Mouse (Mus musculus) embryo, embryonic 11.5 days (tissue): Measurements from ENCODE around the gene 4430402I18Rik.
A peak's percentile ranks its signal among the peaks of the same experiment; 100 is the strongest.
"Not testable (repeated sequence)": the region's sequence is repeated elsewhere in the genome, so short reads cannot be mapped to it uniquely, and the experiment has no call there.

ENCODE experiments used
- DNase-seq: peaks from one replicate; pipeline ENCODE4 v3.0.0-alpha.2; 2012; ENCODE audit warnings: low read depth, low spot score

The 4430402I18Rik gene

GRCm38 (mm10) chr19:28967652-28968051 is at the start of gene 4430402I18Rik:
Gene 4430402I18Rik (minus strand): TSS chr19:28967800.
- no peak for DNase-seq

- no peak for DNase-seq
Observed at GRCm38 (mm10) chr19:29016786-29017185, 49.2 kb upstream of the 4430402I18Rik start.

- DNase-seq, result no peak
Observed at GRCm38 (mm10) chr19:29016204-29016765, 48.7 kb upstream of the 4430402I18Rik start.

- no peak for DNase-seq
Observed at GRCm38 (mm10) chr19:29015410-29016203, 48.0 kb upstream of the 4430402I18Rik start.

GRCm38 (mm10) chr19:29014466-29015055 is 47.0 kb upstream of the 4430402I18Rik start:
- no peak for DNase-seq

GRCm38 (mm10) chr19:29011355-29011990 is 43.9 kb upstream of the 4430402I18Rik start:
- no peak for DNase-seq

GRCm38 (mm10) chr19:29009046-29009445 is 41.4 kb upstream of the 4430402I18Rik start:
- no peak for DNase-seq

GRCm38 (mm10) chr19:29008069-29008706 is 40.6 kb upstream of the 4430402I18Rik start:
- no peak for DNase-seq

GRCm38 (mm10) chr19:29000321-29000720 is 32.7 kb upstream of the 4430402I18Rik start:
- not testable (repeated sequence) for DNase-seq

- DNase-seq, result no peak
Observed at GRCm38 (mm10) chr19:28997976-28998630, 30.5 kb upstream of the 4430402I18Rik start.

- DNase-seq, result no peak
Observed at GRCm38 (mm10) chr19:28995366-28995765, 27.8 kb upstream of the 4430402I18Rik start.

GRCm38 (mm10) chr19:28994870-28995269 is 27.3 kb upstream of the 4430402I18Rik start:
- DNase-seq, result no peak

- DNase-seq, result no peak
Observed at GRCm38 (mm10) chr19:28991391-28991790, 23.8 kb upstream of the 4430402I18Rik start.

- DNase-seq, result peak; percentile 14
Observed at GRCm38 (mm10) chr19:28990590-28991221, 23.1 kb upstream of the 4430402I18Rik start.

- DNase-seq, result peak; percentile 92
Observed at GRCm38 (mm10) chr19:28990194-28990589, 22.6 kb upstream of the 4430402I18Rik start, which contains the start of gene Cdc37l1. Gene Cdc37l1 (plus strand): TSS chr19:28990352.

- DNase-seq, result no peak
Observed at GRCm38 (mm10) chr19:28989515-28989914, 21.9 kb upstream of the 4430402I18Rik start.

GRCm38 (mm10) chr19:28982617-28983016 is 15.0 kb upstream of the 4430402I18Rik start:
- no peak for DNase-seq

GRCm38 (mm10) chr19:28974862-28975611 is 7.4 kb upstream of the 4430402I18Rik start:
- no peak for DNase-seq

GRCm38 (mm10) chr19:28970251-28970650 is 2.7 kb upstream of the 4430402I18Rik start:
- DNase-seq, result no peak

- DNase-seq, result no peak
Observed at GRCm38 (mm10) chr19:28969231-28969630, 1.6 kb upstream of the 4430402I18Rik start.
